Mouse (Mus musculus) cerebellum, postnatal 36 days (tissue): ENCODE results near the gene H2al1f.
"Not testable (repeated sequence)": the region's sequence is repeated elsewhere in the genome, so short reads cannot be mapped to it uniquely, and the experiment has no call there.

Source experiments
- DNase-seq, 2 experiments: peaks; one replicate each; pipeline ENCODE4 v3.0.0; 2021 to 2022; ENCODE audit warnings: mixed read lengths in 2 of 2

H2al1f gene

GRCm38 (mm10) chrX:11314858-11315257, at the start of gene H2al1f:
Gene H2al1f, plus strand, starts transcription at chrX:11315158.
- DNase-seq = not testable (repeated sequence)

DNA sequence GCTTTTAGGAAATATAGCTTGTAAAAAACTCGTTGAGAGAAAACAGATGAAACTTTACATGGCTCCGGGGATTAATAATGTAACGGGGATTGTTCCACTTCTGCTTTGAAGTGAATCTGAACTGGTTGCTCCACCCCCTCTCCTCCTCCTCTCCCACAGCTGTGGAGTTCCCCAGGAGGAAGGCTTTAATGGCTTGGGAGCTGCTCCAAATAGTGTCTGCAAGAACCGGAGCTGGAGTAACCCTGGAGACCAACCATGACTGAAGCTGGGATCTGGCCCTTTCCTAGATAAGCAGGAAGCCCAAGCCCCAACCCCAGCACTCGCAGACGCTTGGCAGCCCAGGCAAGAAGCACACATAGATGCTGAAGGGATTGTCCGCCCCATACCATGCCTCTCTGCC, 47.2 kb upstream of the H2al1f start:
- DNase-seq = no peak

DNA sequence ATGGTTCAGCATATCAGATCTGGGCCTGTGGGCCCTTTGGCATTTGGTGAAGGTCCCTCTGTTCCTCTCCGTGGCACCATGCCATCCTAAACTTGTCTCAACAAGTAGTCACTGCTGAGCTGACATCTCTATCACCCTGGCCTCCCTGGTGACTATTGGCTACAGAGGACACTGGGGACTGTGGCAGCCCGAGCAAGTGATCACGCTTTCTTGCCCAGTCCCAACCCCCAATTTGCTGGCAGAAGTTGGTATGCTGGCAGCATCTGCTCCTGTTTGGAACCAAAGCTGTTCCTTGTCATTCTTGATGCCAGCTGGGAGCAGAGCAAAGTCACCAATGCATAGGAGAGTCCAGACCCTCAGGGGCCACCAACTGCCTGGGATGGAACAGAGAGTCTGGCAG, 45.9 kb upstream of the H2al1f start:
- DNase-seq = peak in 1 of 2 experiments; percentile 5

DNA sequence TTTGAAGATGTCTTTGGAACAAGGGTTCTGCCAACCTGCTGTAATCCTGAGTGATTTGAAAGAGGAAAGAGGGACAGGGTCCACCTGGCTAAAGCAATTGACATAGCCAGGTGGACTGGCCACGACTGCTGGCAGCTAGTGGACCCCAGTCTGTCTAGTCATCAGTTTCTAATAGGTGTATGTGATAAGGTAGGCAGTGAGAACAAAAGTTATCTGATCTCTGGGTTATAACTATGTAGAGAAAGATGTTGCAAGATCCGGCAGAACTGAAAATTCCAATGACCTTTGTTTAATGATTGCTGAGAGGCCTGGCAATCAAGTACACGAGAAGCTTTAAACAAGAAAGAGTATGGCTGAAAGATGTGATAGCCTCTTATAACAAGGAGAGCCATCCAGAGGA, 41.8 kb upstream of the H2al1f start:
- DNase-seq = no peak

DNA sequence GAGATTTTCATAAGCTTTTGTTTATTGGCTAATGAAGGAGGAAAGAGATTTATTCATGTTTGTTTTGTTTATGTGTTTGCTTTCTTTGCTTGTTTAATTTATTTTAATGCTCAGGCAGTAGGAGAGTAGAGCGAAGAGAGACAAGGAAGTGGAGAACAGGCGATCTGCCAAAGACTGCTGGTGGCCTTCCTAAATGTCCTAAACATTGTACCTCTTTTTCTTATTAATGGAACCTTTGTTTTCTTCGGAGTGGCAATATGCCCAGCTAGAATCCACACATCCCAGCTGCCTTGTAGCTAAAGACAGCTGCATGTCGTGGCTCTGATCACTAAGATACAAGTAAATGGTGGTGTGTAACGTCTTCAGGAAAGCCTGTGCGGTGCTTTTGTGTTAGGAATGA, 37.9 kb upstream of the H2al1f start:
- no peak for DNase-seq

- no peak for DNase-seq
Observed at GRCm38 (mm10) chrX:11280741-11281140, 34.2 kb upstream of the H2al1f start.

GRCm38 (mm10) chrX:11288306-11288882, 26.6 kb upstream of the H2al1f start:
- DNase-seq = no peak

DNA sequence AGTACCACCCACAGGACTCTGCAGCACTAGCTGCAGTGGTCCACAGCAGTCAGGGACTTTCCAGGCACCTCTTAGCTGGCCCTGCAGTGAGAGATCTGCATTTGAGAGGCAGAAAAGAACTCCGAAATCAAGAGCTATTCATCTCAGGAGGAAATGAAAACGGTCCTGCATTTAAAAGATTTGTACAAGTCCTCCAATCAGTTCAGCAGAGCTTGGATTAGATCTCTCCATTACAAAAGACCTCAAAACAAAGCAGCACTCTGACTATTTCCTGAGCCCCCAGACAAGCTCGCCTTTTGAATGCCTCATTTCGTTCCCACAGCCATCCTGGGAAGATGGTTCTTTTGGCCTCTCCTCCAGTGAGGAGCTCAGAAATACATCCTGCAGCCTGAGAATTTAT, 25.7 kb upstream of the H2al1f start:
- no peak for DNase-seq

- DNase-seq = not testable (repeated sequence)
Observed at GRCm38 (mm10) chrX:11298957-11299356, 16.0 kb upstream of the H2al1f start, which contains the start of gene H2al1a. Gene H2al1a, plus strand, starts transcription at chrX:11299257.

GRCm38 (mm10) chrX:11302132-11302531, 12.8 kb upstream of the H2al1f start, which contains the start of gene H2al1b:
Gene H2al1b, plus strand, starts transcription at chrX:11302432.
- not testable (repeated sequence) for DNase-seq

- not testable (repeated sequence) for DNase-seq
Observed at GRCm38 (mm10) chrX:11305355-11305754, 9.6 kb upstream of the H2al1f start, which contains the start of gene H2al1c. Gene H2al1c, plus strand, starts transcription at chrX:11305655.

- DNase-seq = not testable (repeated sequence)
Observed at GRCm38 (mm10) chrX:11308524-11308923, 6.4 kb upstream of the H2al1f start, which contains the start of gene H2al1d. Gene H2al1d, plus strand, starts transcription at chrX:11308824.

GRCm38 (mm10) chrX:11311634-11312033, 3.3 kb upstream of the H2al1f start, which contains the start of gene H2al1e:
Gene H2al1e, plus strand, starts transcription at chrX:11311934.
- DNase-seq = not testable (repeated sequence)

GRCm38 (mm10) chrX:11317956-11318355, 3.0 kb downstream of the H2al1f start, which contains the start of gene H2al1g:
Gene H2al1g, plus strand, starts transcription at chrX:11318256.
- DNase-seq = not testable (repeated sequence)

- not testable (repeated sequence) for DNase-seq
Observed at GRCm38 (mm10) chrX:11321192-11321591, 6.2 kb downstream of the H2al1f start, which contains the start of gene H2al1h. Gene H2al1h, plus strand, starts transcription at chrX:11321492.

DNA sequence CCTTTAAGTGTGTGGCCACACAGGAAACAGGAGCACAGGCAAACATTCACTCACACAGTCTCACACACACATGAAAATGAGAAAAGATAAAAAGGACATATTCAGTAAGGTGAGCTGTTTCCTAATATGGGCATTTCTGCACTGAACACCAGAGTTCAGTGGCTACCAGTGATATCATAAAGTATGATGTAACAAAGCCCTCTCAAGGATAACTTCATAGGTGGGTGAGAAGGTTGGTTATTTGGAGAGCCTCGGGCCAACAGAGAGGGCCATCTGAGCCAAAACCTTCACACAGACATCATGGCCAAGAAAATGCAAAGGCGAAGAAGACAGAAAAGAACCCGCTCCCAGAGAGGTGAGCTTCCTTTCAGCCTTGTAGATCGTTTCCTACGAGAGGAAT, 9.4 kb downstream of the H2al1f start, which contains the start of gene H2al1i:
Gene H2al1i, plus strand, starts transcription at position 301 of the 400 bp plus-strand sequence.
- DNase-seq = not testable (repeated sequence)

GRCm38 (mm10) chrX:11327522-11327921, 12.6 kb downstream of the H2al1f start, which contains the start of gene H2al1j:
Gene H2al1j, plus strand, starts transcription at chrX:11327822.
- DNase-seq = not testable (repeated sequence)

DNA sequence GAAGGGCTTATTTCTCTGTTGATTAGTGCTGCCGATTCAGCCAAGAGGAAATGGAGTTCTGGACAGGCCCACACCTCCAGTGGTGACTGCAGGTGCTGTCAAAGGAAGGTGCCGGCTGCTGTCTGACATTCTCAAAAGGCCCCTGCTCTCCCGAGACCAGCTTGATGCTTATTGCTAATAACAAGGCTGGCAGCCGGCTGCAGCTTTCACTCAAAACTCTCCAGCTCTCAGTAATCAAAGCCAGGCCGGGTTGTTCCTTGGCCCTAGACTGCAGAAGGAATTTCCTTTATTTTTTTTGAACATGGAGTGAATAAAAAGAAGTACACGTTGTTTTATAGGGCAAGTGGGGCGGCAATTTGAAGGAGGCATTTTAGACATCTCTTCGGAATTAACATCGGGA, 30.8 kb downstream of the H2al1f start:
- DNase-seq = peak; percentile 9 to 10

DNA sequence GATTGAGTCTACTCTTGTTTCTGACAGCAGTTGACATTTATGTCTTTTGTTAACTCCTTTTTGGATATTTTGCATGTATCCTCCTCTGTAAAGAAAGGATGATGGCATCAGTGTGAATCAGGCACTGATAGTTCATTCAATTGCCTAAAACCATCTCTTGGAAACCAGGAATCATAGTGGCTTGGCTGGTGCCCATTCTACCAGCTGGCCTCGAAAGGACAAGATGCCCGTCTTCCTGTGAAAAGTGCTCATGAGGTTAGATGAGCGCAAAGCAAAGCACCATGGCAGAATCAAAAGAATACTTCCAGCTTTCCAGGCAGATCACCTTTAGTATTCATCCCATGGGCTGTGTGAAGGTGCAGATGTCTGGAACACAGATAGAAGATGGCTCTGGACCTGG, 31.8 kb downstream of the H2al1f start:
- peak; percentile 11 to 45 for DNase-seq

DNA sequence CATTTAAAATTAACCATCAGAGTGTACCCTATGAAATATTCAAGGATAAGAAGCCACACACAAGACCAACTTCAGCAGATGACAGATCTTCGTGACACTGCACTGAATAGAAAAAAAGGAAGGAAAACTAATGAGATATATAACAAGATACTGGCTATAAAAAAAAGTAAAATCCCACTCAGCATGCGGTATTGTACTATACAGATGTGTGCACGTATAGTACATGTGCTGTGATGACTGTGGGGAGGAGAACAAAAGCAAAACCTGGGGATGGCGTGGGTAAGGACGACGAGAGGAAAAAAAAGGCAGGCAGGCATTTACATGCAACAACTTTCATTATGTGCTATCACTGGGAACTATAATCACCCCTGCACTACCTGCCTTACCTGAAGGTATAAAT, 45.9 kb downstream of the H2al1f start:
- no peak for DNase-seq

GRCm38 (mm10) chrX:11361261-11361660, 46.3 kb downstream of the H2al1f start:
- DNase-seq = no peak

DNA sequence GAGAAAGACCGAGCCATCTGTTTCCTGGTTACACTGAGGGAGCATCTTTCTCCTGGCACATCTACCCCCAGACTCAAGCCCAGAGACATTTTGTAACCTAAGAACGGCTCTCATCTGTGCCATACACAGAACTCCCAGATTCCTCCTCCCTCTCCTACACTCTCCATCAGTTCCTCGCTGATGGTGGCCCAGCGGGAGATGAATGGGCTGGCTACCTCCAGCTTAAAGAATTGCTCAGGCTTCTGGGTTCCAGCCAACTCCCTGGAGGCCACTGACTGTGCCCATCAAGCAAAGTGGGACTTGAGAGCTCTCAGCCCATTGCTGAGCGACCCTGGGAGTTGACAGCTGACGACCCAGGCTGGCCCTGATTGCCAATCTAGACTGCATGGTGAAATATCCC, 48.9 kb downstream of the H2al1f start:
- DNase-seq = peak; percentile 43 to 50
